Mouse (Mus musculus): ENCODE results near the gene Gpatch2. TPM values are rescaled to one million over a fixed set of nuclear protein-coding genes. Genes with fewer than 3 reads are reported as not detected.

Gpatch2 gene
- polyA plus RNA-seq, 1 experiment from 2014 or later: 5.7 TPM

GRCm38 (mm10) chr1:187356904-187357303, 141.6 kb downstream of the Gpatch2 start:
- WGBS (ENCODE audit: insufficient replicate concordance): 72% methylated on average over 8 of the region's 8 CpGs

GRCm38 (mm10) chr1:187360240-187360639, 144.9 kb downstream of the Gpatch2 start:
- H3K27ac ChIP-seq (ENCODE audit: low read length): no peak overlapping the region
- H3K4me1 ChIP-seq (ENCODE audit: control insufficient read depth, low read depth, low read length): no peaks in the 10 kb centered on the region
- no peak overlapping the region for H3K4me3 ChIP-seq (ENCODE audit: low read depth, low read length)
- no peaks in the 10 kb centered on the region for H3K27me3 ChIP-seq (ENCODE audit: control insufficient read depth, insufficient read depth, low read depth, low read length)
- no peak overlapping the region for H3K9ac ChIP-seq (ENCODE audit: low read depth, low read length)
- 30% methylated on average over 3 of the region's 3 CpGs for WGBS (ENCODE audit: insufficient replicate concordance)
- no peaks in the 10 kb centered on the region for H3K36me3 ChIP-seq (ENCODE audit: control insufficient read depth, insufficient read depth)
- H3K9me3 ChIP-seq (replicated peaks; ENCODE audit: control insufficient read depth, low read length): no peaks in the 10 kb centered on the region
- ATAC-seq (ENCODE audit: low read depth): no peak
- no peak overlapping the region for H3K4me2 ChIP-seq (ENCODE audit: low read depth, low read length)

More at GRCm38 (mm10) chr1:187356904-187357303, 141.6 kb downstream of the Gpatch2 start:
- no peak for ATAC-seq (ENCODE audit: low read depth)
- H3K27me3 ChIP-seq (ENCODE audit: control insufficient read depth, insufficient read depth, low read depth, low read length): no peaks in the 10 kb centered on the region
- no peak overlapping the region for H3K27ac ChIP-seq (ENCODE audit: low read length)
- no peaks in the 10 kb centered on the region for H3K4me1 ChIP-seq (ENCODE audit: control insufficient read depth, low read depth, low read length)
- no peaks in the 10 kb centered on the region for H3K9me3 ChIP-seq (replicated peaks; ENCODE audit: control insufficient read depth, low read length)
- no peak overlapping the region for H3K4me3 ChIP-seq (ENCODE audit: low read depth, low read length)
- H3K36me3 ChIP-seq (ENCODE audit: control insufficient read depth, insufficient read depth): no peaks in the 10 kb centered on the region
- H3K9ac ChIP-seq (ENCODE audit: low read depth, low read length): no peak overlapping the region
- no peak overlapping the region for H3K4me2 ChIP-seq (ENCODE audit: low read depth, low read length)

- Histone ChIP-seq H3K36me3 (ENCODE audit: control insufficient read depth, insufficient read depth) (no peaks in the 10 kb centered on the region), H3K9ac (ENCODE audit: low read depth, low read length) (no peak overlapping the region), H3K27me3 (ENCODE audit: control insufficient read depth, insufficient read depth, low read depth, low read length) (no peaks in the 10 kb centered on the region), H3K9me3 (replicated peaks; ENCODE audit: control insufficient read depth, low read length) (no peaks in the 10 kb centered on the region), H3K4me2 (ENCODE audit: low read depth, low read length) (no peak overlapping the region), H3K27ac (ENCODE audit: low read length) (no peak overlapping the region), H3K4me3 (ENCODE audit: low read depth, low read length) (no peak overlapping the region), H3K4me1 (ENCODE audit: control insufficient read depth, low read depth, low read length) (no peaks in the 10 kb centered on the region)
- ATAC-seq (ENCODE audit: low read depth): no peak
- WGBS (ENCODE audit: insufficient replicate concordance): 57% methylated on average over 5 of the region's 5 CpGs
Measured at GRCm38 (mm10) chr1:187362536-187362935, 147.2 kb downstream of the Gpatch2 start.

- Histone ChIP-seq H3K36me3 (ENCODE audit: control insufficient read depth, insufficient read depth) (no peaks in the 10 kb centered on the region), H3K9ac (ENCODE audit: low read depth, low read length) (no peak overlapping the region), H3K27me3 (ENCODE audit: control insufficient read depth, insufficient read depth, low read depth, low read length) (no peaks in the 10 kb centered on the region), H3K27ac (ENCODE audit: low read length) (no peak overlapping the region), H3K4me3 (ENCODE audit: low read depth, low read length) (no peak overlapping the region), H3K9me3 (replicated peaks; ENCODE audit: control insufficient read depth, low read length) (no peaks in the 10 kb centered on the region), H3K4me1 (ENCODE audit: control insufficient read depth, low read depth, low read length) (no peaks in the 10 kb centered on the region), H3K4me2 (ENCODE audit: low read depth, low read length) (no peak overlapping the region)
- WGBS (ENCODE audit: insufficient replicate concordance): 63% methylated on average over 3 of the region's 3 CpGs
- ATAC-seq (ENCODE audit: low read depth): no peak
Measured at GRCm38 (mm10) chr1:187365424-187365823, 150.1 kb downstream of the Gpatch2 start.

GRCm38 (mm10) chr1:187366806-187367205, 151.5 kb downstream of the Gpatch2 start:
- H3K27ac ChIP-seq (ENCODE audit: low read length): no peak overlapping the region
- 30% methylated on average over 2 of the region's 2 CpGs for WGBS (ENCODE audit: insufficient replicate concordance)

GRCm38 (mm10) chr1:187369049-187369448, 153.7 kb downstream of the Gpatch2 start:
- Histone ChIP-seq H3K9me3 (replicated peaks; ENCODE audit: control insufficient read depth, low read length) (no peaks in the 10 kb centered on the region), H3K4me3 (ENCODE audit: low read depth, low read length) (no peak overlapping the region), H3K27ac (ENCODE audit: low read length) (no peak overlapping the region), H3K27me3 (ENCODE audit: control insufficient read depth, insufficient read depth, low read depth, low read length) (no peaks in the 10 kb centered on the region), H3K4me2 (ENCODE audit: low read depth, low read length) (no peak overlapping the region), H3K36me3 (ENCODE audit: control insufficient read depth, insufficient read depth) (no peaks in the 10 kb centered on the region), H3K4me1 (ENCODE audit: control insufficient read depth, low read depth, low read length) (no peaks in the 10 kb centered on the region), H3K9ac (ENCODE audit: low read depth, low read length) (no peak overlapping the region)
- no peak for ATAC-seq (ENCODE audit: low read depth)
- WGBS (ENCODE audit: insufficient replicate concordance): 49% methylated on average over 2 of the region's 2 CpGs

More at GRCm38 (mm10) chr1:187366806-187367205, 151.5 kb downstream of the Gpatch2 start:
- ATAC-seq (ENCODE audit: low read depth): no peak
- no peaks in the 10 kb centered on the region for H3K4me1 ChIP-seq (ENCODE audit: control insufficient read depth, low read depth, low read length)
- no peaks in the 10 kb centered on the region for H3K36me3 ChIP-seq (ENCODE audit: control insufficient read depth, insufficient read depth)
- no peak overlapping the region for H3K4me3 ChIP-seq (ENCODE audit: low read depth, low read length)
- H3K27me3 ChIP-seq (ENCODE audit: control insufficient read depth, insufficient read depth, low read depth, low read length): no peaks in the 10 kb centered on the region
- no peak overlapping the region for H3K4me2 ChIP-seq (ENCODE audit: low read depth, low read length)
- H3K9me3 ChIP-seq (replicated peaks; ENCODE audit: control insufficient read depth, low read length): no peaks in the 10 kb centered on the region
- H3K9ac ChIP-seq (ENCODE audit: low read depth, low read length): no peak overlapping the region

- Histone ChIP-seq H3K27me3 (ENCODE audit: control insufficient read depth, insufficient read depth, low read depth, low read length) (no peaks in the 10 kb centered on the region), H3K36me3 (ENCODE audit: control insufficient read depth, insufficient read depth) (no peaks in the 10 kb centered on the region), H3K9me3 (replicated peaks; ENCODE audit: control insufficient read depth, low read length) (no peaks in the 10 kb centered on the region), H3K9ac (ENCODE audit: low read depth, low read length) (no peak overlapping the region), H3K27ac (ENCODE audit: low read length) (no peak overlapping the region), H3K4me1 (ENCODE audit: control insufficient read depth, low read depth, low read length) (no peaks in the 10 kb centered on the region), H3K4me2 (ENCODE audit: low read depth, low read length) (no peak overlapping the region), H3K4me3 (ENCODE audit: low read depth, low read length) (no peak overlapping the region)
- 69% methylated on average over 6 of the region's 6 CpGs for WGBS (ENCODE audit: insufficient replicate concordance)
- no peak for ATAC-seq (ENCODE audit: low read depth)
Measured at GRCm38 (mm10) chr1:187373506-187373905, 158.2 kb downstream of the Gpatch2 start.

GRCm38 (mm10) chr1:187374418-187374817, 159.1 kb downstream of the Gpatch2 start:
- Histone ChIP-seq H3K4me2 (ENCODE audit: low read depth, low read length) (no peak overlapping the region), H3K36me3 (ENCODE audit: control insufficient read depth, insufficient read depth) (no peaks in the 10 kb centered on the region), H3K9ac (ENCODE audit: low read depth, low read length) (no peak overlapping the region), H3K4me1 (ENCODE audit: control insufficient read depth, low read depth, low read length) (no peaks in the 10 kb centered on the region), H3K27me3 (ENCODE audit: control insufficient read depth, insufficient read depth, low read depth, low read length) (no peaks in the 10 kb centered on the region), H3K27ac (ENCODE audit: low read length) (no peak overlapping the region), H3K4me3 (ENCODE audit: low read depth, low read length) (no peak overlapping the region), H3K9me3 (replicated peaks; ENCODE audit: control insufficient read depth, low read length) (no peaks in the 10 kb centered on the region)
- no peak for ATAC-seq (ENCODE audit: low read depth)
- 65% methylated on average over 4 of the region's 4 CpGs for WGBS (ENCODE audit: insufficient replicate concordance)

GRCm38 (mm10) chr1:187376946-187377671, 161.8 kb downstream of the Gpatch2 start:
- no peaks in the 10 kb centered on the region for H3K4me1 ChIP-seq (ENCODE audit: control insufficient read depth, low read depth, low read length)
- peak; percentile 33; the same call in 1 of the 2 replicates for ATAC-seq (ENCODE audit: low read depth)
- H3K9me3 ChIP-seq (replicated peaks; ENCODE audit: control insufficient read depth, low read length): no peaks in the 10 kb centered on the region
- WGBS (ENCODE audit: insufficient replicate concordance): 49% methylated on average over 11 of the region's 11 CpGs
- no peaks in the 10 kb centered on the region for H3K36me3 ChIP-seq (ENCODE audit: control insufficient read depth, insufficient read depth)
- H3K27me3 ChIP-seq (ENCODE audit: control insufficient read depth, insufficient read depth, low read depth, low read length): no peaks in the 10 kb centered on the region
- no peak overlapping the region for H3K4me2 ChIP-seq (ENCODE audit: low read depth, low read length)
- H3K27ac ChIP-seq (ENCODE audit: low read length): no peak overlapping the region
- no peak overlapping the region for H3K4me3 ChIP-seq (ENCODE audit: low read depth, low read length)
- no peak overlapping the region for H3K9ac ChIP-seq (ENCODE audit: low read depth, low read length)
